Mouse (Mus musculus) limb, embryonic 14.5 days (tissue): ENCODE measurements at regions not wholly inside any gene's neighbourhood (a gene's known extent, or its start where the extent isn't known, plus 50 kb on each side); places are given as distances from the start of the nearest gene placed in this dataset.
A peak's percentile ranks its signal among the peaks of the same experiment; 100 is the strongest.
"Not testable (repeated sequence)": the region's sequence is repeated elsewhere in the genome, so short reads cannot be mapped to it uniquely, and the experiment has no call there.

Experiments used
- ATAC-seq: fragments of 200-750 bp; cut with Nextera tagmentation; 2 replicates; pipeline ENCODE4 v1.8.0; 2017; ENCODE audit warnings: low read depth, moderate number of reproducible peaks, moderate TSS enrichment; ENCODE audit not compliant: low FRiP score
- DNase-seq: peaks from one replicate; pipeline ENCODE4 v3.0.0-alpha.2; 2015; ENCODE audit warnings: low spot score
- H3K27ac ChIP-seq: fragments of 300-500 bp; sonication (generic); replicated peaks from 2 replicates; pipeline ENCODE4 v1.5.1; 2014; ENCODE audit warnings: low read depth, mild to moderate bottlenecking, low read length, moderate library complexity, mixed read lengths
- H3K27me3 ChIP-seq: fragments of 300-500 bp; sonication (generic); 2 replicates; pipeline ENCODE4 v1.6.1; 2014; ENCODE audit warnings: low read length, mixed read lengths; ENCODE audit not compliant: control insufficient read depth, insufficient read depth
- H3K36me3 ChIP-seq: fragments of 300-500 bp; sonication (generic); 2 replicates; pipeline ENCODE4 v1.6.1; 2014; ENCODE audit warnings: mild to moderate bottlenecking, low read length, moderate library complexity, mixed read lengths; ENCODE audit not compliant: control insufficient read depth, insufficient read depth
- H3K4me1 ChIP-seq: fragments of 300-500 bp; sonication (generic); 2 replicates; pipeline ENCODE4 v1.6.1; 2014; ENCODE audit warnings: antibody characterized with exemption, low read length, mixed read lengths; ENCODE audit not compliant: control insufficient read depth, insufficient read depth
- H3K4me2 ChIP-seq: fragments of 300-500 bp; sonication (generic); replicated peaks from 2 replicates; pipeline ENCODE4 v1.6.1; 2014; ENCODE audit warnings: low read depth, mild to moderate bottlenecking, low read length, moderate library complexity; ENCODE audit not compliant: severe bottlenecking
- H3K4me3 ChIP-seq: fragments of 300-500 bp; sonication (generic); replicated peaks from 2 replicates; pipeline ENCODE4 v1.5.1; 2014; ENCODE audit warnings: low read length
- H3K9ac ChIP-seq: fragments of 300-500 bp; sonication (generic); 2 replicates; pipeline ENCODE4 v1.6.1; 2014; ENCODE audit warnings: mild to moderate bottlenecking, low read depth, low read length, moderate library complexity; ENCODE audit not compliant: severe bottlenecking
- H3K9me3 ChIP-seq: fragments of 300-500 bp; sonication (generic); 2 replicates; pipeline ENCODE4 v1.6.1; 2016; ENCODE audit warnings: low read length; ENCODE audit not compliant: control insufficient read depth
- POLR2A ChIP-seq: fragments of 200-500 bp; IDR thresholded peaks from 2 replicates; pipeline ENCODE4 v1.8.0; 2012; ENCODE audit warnings: inconsistent platforms, mild to moderate bottlenecking, moderate library complexity, borderline replicate concordance; ENCODE audit not compliant: insufficient read depth, insufficient read length; ENCODE audit errors: extremely low read depth
- WGBS: fragments of 180-500 bp; shearing (Covaris S2); extraction: QIAGEN DNeasy Blood & Tissue Kit; methylation state at CpG from one replicate; pipeline ENCODE4 v1.1.7; 2014; 5-methylcytosine and 5-hydroxymethylcytosine counted together

- no peaks in the 10 kb centered on the region for H3K36me3 ChIP-seq
- no peak for ATAC-seq
- 64% methylated on average over 1 of the region's 1 CpGs for WGBS
- H3K27me3 ChIP-seq, result no peaks in the 10 kb centered on the region
- H3K9ac ChIP-seq, result no peak overlapping the region
- DNase-seq, result peak; percentile 54
- no peaks in the 10 kb centered on the region for H3K9me3 ChIP-seq
- TF ChIP-seq POLR2A, result no peak
- no peak overlapping the region for H3K4me2 ChIP-seq
- H3K4me3 ChIP-seq, result no peak overlapping the region
- H3K4me1 ChIP-seq, result no peaks in the 10 kb centered on the region
- H3K27ac ChIP-seq, result no peak overlapping the region
Measured at GRCm38 (mm10) chr13:18530509-18530908, 133.0 kb upstream of the Pou6f2 start.

- DNase-seq (no peak), ATAC-seq (no peak)
- no peak overlapping the region for H3K27ac ChIP-seq
- no peak overlapping the region for H3K4me3 ChIP-seq
- no peaks in the 10 kb centered on the region for H3K9me3 ChIP-seq
- H3K36me3 ChIP-seq, result no peaks in the 10 kb centered on the region
- no peak for TF ChIP-seq POLR2A
- H3K4me2 ChIP-seq, result no peak overlapping the region
- H3K9ac ChIP-seq, result no peak overlapping the region
- H3K4me1 ChIP-seq, result no peaks in the 10 kb centered on the region
- WGBS, result 36% methylated on average over 4 of the region's 4 CpGs
- no peaks in the 10 kb centered on the region for H3K27me3 ChIP-seq
Measured at GRCm38 (mm10) chr13:18498159-18498558, 100.7 kb upstream of the Pou6f2 start.

GRCm38 (mm10) chr13:18497582-18498157 is 100.2 kb upstream of the Pou6f2 start:
- 27% methylated on average over 5 of the region's 5 CpGs for WGBS
- Histone ChIP-seq H3K4me3 (no peak overlapping the region), H3K27ac (no peak overlapping the region), H3K27me3 (no peaks in the 10 kb centered on the region), H3K36me3 (no peaks in the 10 kb centered on the region), H3K9ac (no peak overlapping the region), H3K4me2 (no peak overlapping the region), H3K4me1 (no peaks in the 10 kb centered on the region), H3K9me3 (no peaks in the 10 kb centered on the region)
- TF ChIP-seq POLR2A, result no peak
- no peak for DNase-seq
- ATAC-seq, result no peak

DNA sequence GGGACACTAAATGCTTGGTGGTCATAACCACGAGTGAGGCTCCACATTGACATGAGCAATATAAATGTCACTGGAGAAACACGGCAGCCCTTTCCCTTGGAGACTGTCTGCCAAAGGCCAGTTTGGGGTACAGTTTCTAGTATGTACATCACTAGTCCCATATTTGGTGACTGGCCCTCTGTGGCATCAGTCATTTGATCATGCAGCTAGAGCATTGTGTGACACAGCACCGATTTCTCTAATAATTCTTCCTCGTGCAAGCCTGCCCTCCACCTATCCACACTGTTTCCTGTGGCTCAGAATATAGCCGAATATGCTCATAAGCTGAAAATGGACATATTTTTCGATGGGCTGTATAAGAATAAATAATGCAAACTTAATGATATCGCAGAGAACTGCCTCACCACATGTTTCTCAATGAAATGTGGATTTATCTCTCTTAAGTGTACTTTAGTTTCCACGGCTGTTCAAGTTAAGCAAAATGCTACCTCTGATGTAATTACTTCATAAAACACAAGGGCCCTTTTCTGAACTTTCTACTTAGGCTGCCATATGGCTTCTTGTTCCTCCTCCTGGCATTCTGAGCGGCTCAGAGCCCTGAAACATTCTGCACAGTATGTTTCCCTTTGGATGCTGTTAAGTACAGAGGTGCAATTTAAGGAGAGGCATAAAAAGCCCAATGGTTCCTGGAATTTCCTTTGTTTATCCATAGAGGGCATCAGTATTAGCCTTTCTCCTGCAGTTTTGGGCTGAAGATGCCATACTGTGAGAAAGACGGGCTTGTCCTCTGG is 97.7 kb upstream of the Pou6f2 start:
- no peaks in the 10 kb centered on the region for H3K9me3 ChIP-seq
- DNase-seq, result no peak
- H3K9ac ChIP-seq, result no peak overlapping the region
- no peaks in the 10 kb centered on the region for H3K36me3 ChIP-seq
- H3K27ac ChIP-seq, result no peak overlapping the region
- no peak for TF ChIP-seq POLR2A
- H3K27me3 ChIP-seq, result no peaks in the 10 kb centered on the region
- no peaks in the 10 kb centered on the region for H3K4me1 ChIP-seq
- H3K4me3 ChIP-seq, result no peak overlapping the region
- H3K4me2 ChIP-seq, result no peak overlapping the region
- no peak for ATAC-seq
- 58% methylated on average over 10 of the region's 10 CpGs for WGBS

- not testable (repeated sequence) for ATAC-seq, H3K4me3 ChIP-seq, H3K9ac ChIP-seq, H3K27ac ChIP-seq, H3K27me3 ChIP-seq, H3K9me3 ChIP-seq, H3K4me2 ChIP-seq, H3K36me3 ChIP-seq, H3K4me1 ChIP-seq, DNase-seq
- WGBS, result 36% methylated on average over 4 of the region's 4 CpGs
Measured at GRCm38 (mm10) chr13:18485785-18486184, 88.3 kb upstream of the Pou6f2 start.

DNA sequence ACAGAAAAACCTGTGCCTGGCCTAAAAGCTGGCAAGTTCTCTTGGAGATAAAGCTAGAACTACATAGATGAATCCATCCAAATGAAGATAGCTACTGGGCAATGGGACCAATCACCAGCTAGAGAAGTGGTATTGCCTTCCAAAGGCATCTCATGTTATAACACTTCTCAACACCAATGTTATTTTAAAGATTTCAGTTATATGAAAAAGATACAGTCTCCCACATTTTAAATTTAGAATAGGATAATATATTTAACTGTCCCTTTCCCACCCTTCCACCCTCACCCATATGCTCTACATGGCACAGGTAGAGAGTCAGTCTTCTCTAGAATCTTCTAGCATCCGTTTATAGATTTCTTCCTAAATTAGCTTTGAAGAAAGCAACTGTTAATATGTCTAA is 87.6 kb upstream of the Pou6f2 start:
- Histone ChIP-seq H3K4me2 (no peak overlapping the region), H3K9me3 (no peaks in the 10 kb centered on the region), H3K27me3 (no peaks in the 10 kb centered on the region), H3K27ac (no peak overlapping the region), H3K9ac (no peak overlapping the region), H3K4me3 (no peak overlapping the region), H3K4me1 (no peaks in the 10 kb centered on the region), H3K36me3 (no peaks in the 10 kb centered on the region)
- no peak for TF ChIP-seq POLR2A
- no peak for ATAC-seq
- DNase-seq, result no peak
- WGBS, result 89% methylated on average over 1 of the region's 1 CpGs
